8 mouse cellular contexts compared by ENCODE assay signal in the genomic region with DNA sequence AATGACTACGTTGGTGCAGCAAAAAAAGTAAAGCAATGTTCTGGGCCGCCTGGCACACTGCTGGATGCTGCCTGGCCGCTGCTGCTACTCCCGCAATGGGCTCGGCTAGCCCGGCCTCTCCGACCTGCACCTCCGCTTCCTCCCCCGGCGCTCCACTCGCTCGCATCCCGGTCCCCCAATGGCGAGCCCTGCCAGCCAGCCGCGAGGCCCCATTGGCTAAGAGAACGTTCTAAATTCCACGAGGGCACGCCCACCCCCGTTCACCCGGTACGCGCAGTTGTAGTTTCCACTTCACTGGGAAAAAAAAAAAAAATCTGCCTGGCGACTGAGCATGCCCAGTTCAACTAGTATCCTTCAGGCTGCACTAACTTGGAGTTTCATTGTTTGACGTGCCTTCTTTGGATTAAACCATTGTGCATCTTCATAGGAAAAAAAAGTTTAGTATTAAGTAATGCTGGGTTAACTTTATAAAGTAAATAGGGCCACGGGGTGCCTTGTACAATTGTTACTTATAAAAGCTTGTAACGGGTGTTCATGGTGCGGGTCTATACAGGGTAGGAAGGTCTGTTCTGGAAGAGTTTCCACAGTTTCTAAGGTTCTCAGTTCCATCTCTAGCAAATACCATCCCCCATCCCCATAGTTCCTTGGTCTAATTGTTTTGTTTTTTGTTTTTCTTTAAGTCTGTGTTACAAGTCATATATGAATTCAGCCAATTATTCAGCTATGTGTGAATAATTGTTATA. TPM values are rescaled to one million over a fixed set of nuclear protein-coding genes. Genes with fewer than 3 reads are reported as not detected.
A peak's percentile ranks its signal among the peaks of the same experiment; 100 is the strongest.
DNase-seq lines count a peak whose midpoint lies in the region; ATAC-seq and TF ChIP-seq lines count a peak whose summit lies in the region.

A gene (minus strand): TSS at position 240 of the 743 bp plus-strand sequence.

- peak; percentile 92 for ATAC-seq in heart, embryonic 12.5 days (ENCODE audit: insufficient number of reproducible peaks, low FRiP score)
- peak; percentile 99 for ATAC-seq in kidney, embryonic 15.5 days (replicated peaks; ENCODE audit: low FRiP score)
- peak; percentile 97 for ATAC-seq in limb, embryonic 14.5 days (ENCODE audit: low FRiP score, low read depth)
- peak; percentile 98 for ATAC-seq in midbrain, embryonic 15.5 days (replicated peaks)

- H3K4me2 ChIP-seq in heart, embryonic 12.5 days: peak within 1 kb of the TSS; percentile 96
- peak within 1 kb of the TSS; percentile 95 for H3K4me2 ChIP-seq in kidney, embryonic 15.5 days
- peak within 1 kb of the TSS; percentile 97 for H3K4me2 ChIP-seq in limb, embryonic 14.5 days (replicated peaks; ENCODE audit: low read depth, low read length, severe bottlenecking)
- peak within 1 kb of the TSS; percentile 99 for H3K4me2 ChIP-seq in midbrain, embryonic 15.5 days

- H3K27me3 ChIP-seq in heart, embryonic 12.5 days (replicated peaks): no peaks in the 10 kb centered on the region
- no peaks in the 10 kb centered on the region; the same call in 1 of the 2 replicates for H3K27me3 ChIP-seq in kidney, embryonic 15.5 days
- H3K27me3 ChIP-seq in limb, embryonic 14.5 days (ENCODE audit: control insufficient read depth, insufficient read depth, low read length): no peaks in the 10 kb centered on the region
- H3K27me3 ChIP-seq in midbrain, embryonic 15.5 days (replicated peaks): no peaks in the 10 kb centered on the region
- no peaks in the 10 kb centered on the region for H3K27me3 ChIP-seq in spleen, adult 2 months (ENCODE audit: control insufficient read depth, insufficient read depth, low read length)

- no peak for TF ChIP-seq CTCF in spleen, adult 2 months (IDR thresholded peaks at IDR 0.05; ENCODE audit: extremely low read depth, insufficient read depth, insufficient read length, insufficient replicate concordance)

- peak within 1 kb of the TSS; percentile 70 for H3K4me3 ChIP-seq in heart, embryonic 12.5 days
- H3K4me3 ChIP-seq in kidney, embryonic 15.5 days (replicated peaks): peak within 1 kb of the TSS; percentile 62
- peak within 1 kb of the TSS; percentile 71 for H3K4me3 ChIP-seq in limb, embryonic 14.5 days (replicated peaks; ENCODE audit: low read length)
- peak within 1 kb of the TSS; percentile 78 for H3K4me3 ChIP-seq in midbrain, embryonic 15.5 days
- peak within 1 kb of the TSS; percentile 65 for H3K4me3 ChIP-seq in spleen, adult 2 months (ENCODE audit: extremely low read depth, insufficient read depth, insufficient read length)

- H3K9me3 ChIP-seq in heart, embryonic 12.5 days (replicated peaks): no peaks in the 10 kb centered on the region
- H3K9me3 ChIP-seq in kidney, embryonic 15.5 days (replicated peaks): no peaks in the 10 kb centered on the region
- H3K9me3 ChIP-seq in limb, embryonic 14.5 days (ENCODE audit: control insufficient read depth, low read length): no peaks in the 10 kb centered on the region
- no peaks in the 10 kb centered on the region for H3K9me3 ChIP-seq in midbrain, embryonic 15.5 days

- H3K4me1 ChIP-seq in heart, embryonic 12.5 days (replicated peaks): peaks cover 6% of the 10 kb centered on the region; the same call in 1 of the 2 replicates
- H3K4me1 ChIP-seq in kidney, embryonic 15.5 days: peaks cover 5% of the 10 kb centered on the region
- H3K4me1 ChIP-seq in limb, embryonic 14.5 days (ENCODE audit: control insufficient read depth, insufficient read depth, low read length): peaks cover 7% of the 10 kb centered on the region
- H3K4me1 ChIP-seq in midbrain, embryonic 15.5 days: peaks cover 12% of the 10 kb centered on the region
- peaks cover 8% of the 10 kb centered on the region; the same call in 1 of the 2 replicates for H3K4me1 ChIP-seq in spleen, adult 2 months (ENCODE audit: control insufficient read depth, insufficient read depth, insufficient read length)

- 9% methylated on average over 28 of the region's 28 CpGs for WGBS in heart, embryonic 12.5 days
- 8% methylated on average over 28 of the region's 28 CpGs for WGBS in kidney, embryonic 15.5 days
- WGBS in limb, embryonic 14.5 days: 8% methylated on average over 28 of the region's 28 CpGs
- 7% methylated on average over 28 of the region's 28 CpGs for WGBS in midbrain, embryonic 15.5 days
- 11% methylated on average over 28 of the region's 28 CpGs for WGBS in spleen, adult 2 months

- H3K27ac ChIP-seq in heart, embryonic 12.5 days (ENCODE audit: poor library complexity, severe bottlenecking): peak within 1 kb of the TSS; percentile 69
- peak within 1 kb of the TSS; percentile 75 for H3K27ac ChIP-seq in kidney, embryonic 15.5 days
- peak within 1 kb of the TSS; percentile 67; the same call in 1 of the 2 replicates for H3K27ac ChIP-seq in limb, embryonic 14.5 days (replicated peaks; ENCODE audit: low read depth, low read length)
- H3K27ac ChIP-seq in midbrain, embryonic 15.5 days: peak within 1 kb of the TSS; percentile 79
- peak within 1 kb of the TSS; percentile 13; the same call in 1 of the 2 replicates for H3K27ac ChIP-seq in spleen, adult 2 months (ENCODE audit: insufficient read depth, low read length)

- H3K36me3 ChIP-seq in heart, embryonic 12.5 days: no peaks in the 10 kb centered on the region
- H3K36me3 ChIP-seq in kidney, embryonic 15.5 days: no peaks in the 10 kb centered on the region
- no peaks in the 10 kb centered on the region for H3K36me3 ChIP-seq in limb, embryonic 14.5 days (ENCODE audit: control insufficient read depth, insufficient read depth, low read length)
- H3K36me3 ChIP-seq in midbrain, embryonic 15.5 days (replicated peaks): no peaks in the 10 kb centered on the region
- H3K36me3 ChIP-seq in spleen, adult 2 months (ENCODE audit: control insufficient read depth, insufficient read depth, low read length): no peaks in the 10 kb centered on the region

- H3K9ac ChIP-seq in heart, embryonic 12.5 days: peak within 1 kb of the TSS; percentile 76
- peak within 1 kb of the TSS; percentile 59 for H3K9ac ChIP-seq in kidney, embryonic 15.5 days
- peak within 1 kb of the TSS; percentile 68 for H3K9ac ChIP-seq in limb, embryonic 14.5 days (ENCODE audit: low read depth, low read length, severe bottlenecking)
- H3K9ac ChIP-seq in midbrain, embryonic 15.5 days: peak within 1 kb of the TSS; percentile 67

- TF ChIP-seq POLR2A in limb, embryonic 14.5 days (IDR thresholded peaks at IDR 0.05; ENCODE audit: borderline replicate concordance, extremely low read depth, insufficient read depth, insufficient read length): no peak; the same call in 1 of the 2 replicates
- no peak for TF ChIP-seq POLR2A in spleen, adult 2 months (IDR thresholded peaks at IDR 0.05; ENCODE audit: low read depth, low read length)

- DNase-seq in 3T3-L1 (ENCODE audit: low read depth, low spot score): peak; percentile 97
- DNase-seq in brain, adult 2 months (ENCODE audit: low read depth, low spot score): peak; percentile 98
- DNase-seq in fibroblast of lung, adult 2 months (ENCODE audit: low read depth): peak; percentile 80
- peak; percentile 93 for DNase-seq in limb, embryonic 14.5 days (ENCODE audit: low spot score)
- DNase-seq in spleen, adult 2 months (ENCODE audit: low read depth in 1 of 2, low spot score in 2 of 2): peak; percentile 32 to 66

RNA-seq across cellular contexts. Expression of the gene that starts here (rescaled TPM):
- polyA plus RNA-seq in heart, embryonic 12.5 days (2016; fragmentation: Nextera tagmentation; extraction: Ambion mirVana): 122 and 124 TPM in 2 replicates
- 113 and 121 TPM in 2 replicates for polyA plus RNA-seq in kidney, embryonic 15.5 days (2015; fragmentation: Nextera tagmentation; extraction: Ambion mirVana)
- polyA plus RNA-seq in limb, embryonic 14.5 days (2012; rRNA removed): 123 and 163 TPM in 2 replicates
- polyA plus RNA-seq in limb, embryonic 14.5 days (2014; fragmentation: Nextera tagmentation; extraction: Ambion mirVana): 197 and 204 TPM in 2 replicates
- polyA plus RNA-seq in midbrain, embryonic 15.5 days (2015; fragmentation: Nextera tagmentation; extraction: Ambion mirVana): 130 and 133 TPM in 2 replicates
- 4.9 and 6.6 TPM in 2 replicates for polyA plus RNA-seq in spleen, adult 2 months (2012; rRNA removed)

Comparison
In these comparisons a context has a peak if more than half of its experiments do, and no peak if none do; other contexts are left out.
1. Peak in every context shown above with its lines: DNase-seq, ATAC-seq, H3K4me3 ChIP-seq and H3K27ac ChIP-seq.
2. RNA of the gene that starts here (polyA plus RNA-seq): 123 to 204 TPM in limb, embryonic 14.5 days, 130 to 133 TPM in midbrain, embryonic 15.5 days, 122 to 124 TPM in heart, embryonic 12.5 days and 113 to 121 TPM in kidney, embryonic 15.5 days; 4.9 to 6.6 TPM in spleen, adult 2 months; every median in the first group is over 10 times any median in the second.
3. H3K27ac ChIP-seq: peak in every context shown above with its lines; median percentile 79 in midbrain, embryonic 15.5 days; 75 in kidney, embryonic 15.5 days; 69 in heart, embryonic 12.5 days; 67 in limb, embryonic 14.5 days; 13 in spleen, adult 2 months.